Mouse (Mus musculus): ENCODE results near the gene Col28a1.

Col28a1 gene

DNA sequence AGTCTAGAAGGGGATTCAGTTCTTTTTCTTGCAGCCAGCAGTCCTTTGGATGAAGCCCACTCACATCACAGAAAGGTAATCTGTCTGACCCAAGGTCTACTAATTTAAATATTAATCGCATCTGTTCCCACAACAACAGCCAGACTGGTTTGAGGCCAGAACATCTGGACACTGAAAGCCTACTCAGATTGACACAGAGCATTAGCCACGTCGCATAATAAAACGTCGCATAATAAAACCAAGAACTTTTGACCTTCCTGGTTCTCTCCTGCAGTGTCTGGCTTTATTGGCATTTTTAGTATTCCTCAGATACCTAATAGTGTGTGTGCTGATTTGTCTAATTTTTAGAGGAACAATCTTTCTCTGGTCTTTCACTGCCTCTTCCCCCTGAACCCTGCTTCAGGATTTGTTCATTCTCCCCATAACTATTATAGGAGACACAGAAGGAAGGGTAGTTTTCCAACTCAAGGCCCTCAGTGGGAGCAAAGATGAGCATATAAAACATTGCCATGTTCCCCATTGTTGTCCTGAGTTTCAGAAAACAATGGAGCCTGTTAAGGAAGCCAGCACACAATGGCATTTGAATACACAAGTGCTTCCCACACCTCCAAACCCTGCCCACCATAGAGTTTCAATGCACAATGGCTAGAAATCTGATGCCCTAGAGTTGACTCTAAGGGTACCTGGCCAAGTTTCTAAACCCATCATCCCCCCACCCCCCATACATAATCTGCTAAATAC, 221.2 kb downstream of the Col28a1 start:
- no peak for TF ChIP-seq GATA4 (IDR thresholded peaks at IDR 0.05; ENCODE audit: insufficient replicate concordance, low read length)

DNA sequence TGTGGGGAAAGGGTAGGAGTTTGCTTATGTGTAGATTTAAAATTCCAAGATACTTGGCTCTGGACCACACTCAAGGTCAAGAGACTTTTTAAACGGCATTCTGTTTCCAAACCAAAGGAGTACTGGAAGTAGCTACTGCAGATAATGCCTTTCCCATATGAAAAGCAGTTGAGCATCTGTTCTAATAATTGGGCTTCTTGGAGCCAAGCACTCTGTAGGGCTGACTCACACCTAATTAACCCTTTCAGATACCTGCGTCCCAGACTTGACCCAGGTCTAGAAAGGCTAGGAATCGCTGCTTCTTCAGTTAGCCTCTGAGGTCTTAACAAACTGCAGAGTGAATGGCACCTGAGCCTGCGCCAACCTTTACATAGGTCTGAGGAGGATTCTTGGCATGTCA, 223.0 kb downstream of the Col28a1 start:
- TF ChIP-seq GATA4 (IDR thresholded peaks at IDR 0.05; ENCODE audit: insufficient replicate concordance, low read length) = no peak

DNA sequence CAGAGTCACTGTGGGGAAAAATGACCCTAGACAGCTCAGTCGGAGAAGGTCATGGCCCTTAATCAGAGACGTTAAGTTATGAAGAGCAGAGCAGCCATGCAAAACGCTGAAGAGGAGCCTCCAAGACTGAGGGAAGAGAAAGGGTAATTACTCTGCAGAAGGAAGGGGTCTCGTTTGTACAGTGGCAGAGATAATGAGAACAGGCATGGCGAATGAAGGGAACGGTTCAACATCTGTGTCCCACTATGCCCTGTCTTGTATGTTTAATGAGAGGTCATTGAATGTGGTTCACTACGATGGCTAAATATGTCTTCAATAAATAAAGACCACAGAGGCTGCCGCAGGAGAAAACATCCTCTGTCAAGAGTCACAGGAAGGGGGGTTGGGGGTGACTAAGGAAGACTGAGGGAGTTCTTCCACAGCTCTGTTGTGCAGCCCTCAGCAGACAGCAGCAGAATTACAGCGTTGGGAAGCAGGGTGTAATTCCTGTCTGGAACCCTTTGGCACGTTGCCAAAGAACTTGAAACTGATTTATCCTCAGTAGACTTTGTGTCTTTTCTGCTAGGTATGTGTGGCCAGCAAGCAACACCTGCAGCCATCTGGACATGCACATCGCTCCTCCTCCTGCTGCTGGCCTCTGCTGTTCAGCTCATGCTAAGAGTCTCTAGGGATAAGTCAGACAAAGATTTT, 226.4 kb downstream of the Col28a1 start:
- no peak for TF ChIP-seq GATA4 (IDR thresholded peaks at IDR 0.05; ENCODE audit: insufficient replicate concordance, low read length)

DNA sequence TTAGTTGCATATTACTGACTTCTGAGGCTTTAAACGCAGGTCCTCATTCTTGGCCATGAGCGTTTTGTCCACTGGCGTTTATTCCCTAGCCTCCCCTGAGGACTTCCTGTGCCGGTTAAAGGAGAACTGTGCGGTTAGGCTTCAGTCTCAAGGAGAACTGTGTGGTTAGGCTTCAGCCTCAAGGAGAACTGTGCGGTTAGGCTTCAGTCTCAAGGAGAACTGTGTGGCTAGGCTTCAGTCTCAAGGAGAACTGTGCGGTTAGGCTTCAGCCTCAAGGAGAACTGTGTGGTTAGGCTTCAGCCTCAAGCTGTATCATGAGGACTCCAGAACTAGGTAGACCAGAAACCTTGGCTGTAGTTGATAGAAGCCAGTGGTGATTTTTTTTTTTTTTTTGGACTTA, 229.7 kb downstream of the Col28a1 start:
- no peak for TF ChIP-seq GATA4 (IDR thresholded peaks at IDR 0.05; ENCODE audit: insufficient replicate concordance, low read length)

DNA sequence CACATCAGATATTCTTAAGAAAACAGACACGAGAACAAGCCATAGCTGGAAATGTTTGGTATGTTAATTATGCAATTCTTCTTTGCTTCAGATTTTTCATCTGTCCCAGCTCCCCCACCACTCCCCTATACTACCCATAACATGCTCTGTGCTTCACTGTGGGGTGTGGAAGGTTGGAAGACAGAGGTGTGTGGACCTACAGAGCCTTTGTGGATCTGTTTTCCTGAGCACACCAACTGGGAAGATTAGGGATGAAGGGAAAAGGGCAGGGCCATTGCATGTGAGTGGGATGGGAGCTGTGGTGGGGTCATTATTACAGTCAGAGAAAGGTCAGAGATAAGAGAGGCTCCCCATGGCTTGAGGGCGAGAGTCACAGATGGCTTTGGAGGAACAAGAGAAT, 240.2 kb downstream of the Col28a1 start:
- no peak for TF ChIP-seq GATA4 (IDR thresholded peaks at IDR 0.05; ENCODE audit: insufficient replicate concordance, low read length)

DNA sequence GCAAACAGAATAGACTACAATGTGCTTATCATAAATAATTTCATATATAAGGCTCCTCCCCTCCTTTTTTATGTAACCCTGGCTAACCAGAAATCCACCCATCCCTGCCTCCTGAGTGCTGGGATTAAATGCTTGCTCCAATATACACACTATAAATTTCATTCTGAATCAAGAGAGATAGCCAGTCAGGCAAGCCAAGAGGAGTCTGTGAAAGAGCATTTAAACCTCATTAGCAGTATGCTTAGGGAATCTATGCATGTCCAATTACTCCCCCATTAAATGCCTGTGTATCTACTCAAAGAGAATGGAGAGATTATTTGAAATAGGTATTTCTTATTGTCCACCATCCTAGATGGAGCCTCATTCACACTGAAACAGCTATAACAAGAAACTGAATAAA, 240.6 kb downstream of the Col28a1 start:
- no peak for TF ChIP-seq GATA4 (IDR thresholded peaks at IDR 0.05; ENCODE audit: insufficient replicate concordance, low read length)
